Mouse (Mus musculus) liver, postnatal 0 days (tissue): ENCODE results near the gene Smarca4. TPM values are rescaled to one million over a fixed set of nuclear protein-coding genes. Genes with fewer than 3 reads are reported as not detected.

ENCODE experiments used
- ATAC-seq: fragments of 200-750 bp; cut with Nextera tagmentation; 2 replicates; pipeline ENCODE4 v1.8.0; 2017; ENCODE audit warnings: mild to moderate bottlenecking, moderate library complexity
- DNase-seq: peaks from one replicate; pipeline ENCODE4 v3.0.0-alpha.2; 2016
- H3K27ac ChIP-seq: fragments of 300-500 bp; sonication (generic); 2 replicates; pipeline ENCODE4 v1.5.1; 2014; ENCODE audit warnings: antibody characterized with exemption, moderate library complexity, mild to moderate bottlenecking, low read depth
- H3K27me3 ChIP-seq: fragments of 300-500 bp; sonication (generic); 2 replicates; pipeline ENCODE4 v1.6.1; 2014; ENCODE audit warnings: low read length, control low read depth, mixed read lengths; ENCODE audit not compliant: insufficient read depth
- H3K36me3 ChIP-seq: fragments of 300-500 bp; sonication (generic); replicated peaks from 2 replicates; pipeline ENCODE4 v1.6.1; 2014; ENCODE audit warnings: mild to moderate bottlenecking, control low read depth, low read length, moderate library complexity, mixed read lengths; ENCODE audit not compliant: insufficient read depth
- H3K4me1 ChIP-seq: fragments of 300-500 bp; sonication (generic); 2 replicates; pipeline ENCODE4 v1.6.1; 2014; ENCODE audit warnings: antibody characterized with exemption, mild to moderate bottlenecking, control low read depth; ENCODE audit not compliant: insufficient read depth
- H3K4me2 ChIP-seq: fragments of 300-500 bp; sonication (generic); 2 replicates; pipeline ENCODE4 v1.6.1; 2014; ENCODE audit warnings: low read depth, mild to moderate bottlenecking, low read length, moderate library complexity, mixed read lengths
- H3K4me3 ChIP-seq: fragments of 300-500 bp; sonication (generic); 2 replicates; pipeline ENCODE4 v1.5.1; 2014; ENCODE audit warnings: low read depth, low read length
- H3K9ac ChIP-seq: fragments of 300-500 bp; sonication (generic); replicated peaks from 2 replicates; pipeline ENCODE4 v1.6.1; 2014; ENCODE audit warnings: mild to moderate bottlenecking, moderate library complexity
- H3K9me3 ChIP-seq: fragments of 300-500 bp; sonication (generic); 2 replicates; pipeline ENCODE4 v1.6.1; 2016; ENCODE audit warnings: mild to moderate bottlenecking, control low read depth, low read length, mixed read lengths
- CTCF ChIP-seq: sonication (generic); IDR thresholded peaks from 2 replicates; pipeline ENCODE4 v1.5.1; 2016; ENCODE audit warnings: antibody characterized with exemption, low read depth
- EP300 ChIP-seq: IDR thresholded peaks from 2 replicates; pipeline ENCODE4 v1.6.1; 2016; ENCODE audit warnings: antibody characterized with exemption, low read depth, mild to moderate bottlenecking
- WGBS: fragments of 180-500 bp; shearing (Covaris S2); extraction: QIAGEN DNeasy Blood & Tissue Kit; methylation state at CpG from one replicate; pipeline ENCODE4 v1.1.7; 2014; ENCODE audit not compliant: insufficient replicate concordance; 5-methylcytosine and 5-hydroxymethylcytosine counted together
- polyA plus RNA-seq: library from polyadenylated mRNA; unstranded; fragments of >200 nt; fragmentation: Nextera tagmentation; extraction: Ambion mirVana; gene quantifications from 2 replicates; pipeline ENCODE4 v1.2.1, GENCODE M21; 2015

The Smarca4 gene
- polyA plus RNA-seq, 1 experiment from 2014 or later: 14.3 TPM

GRCm38 (mm10) chr9:21735126-21735525 is 119.2 kb downstream of the Smarca4 start:
- peaks cover 80% of the 10 kb centered on the region for H3K36me3 ChIP-seq
- no peak overlapping the region for H3K4me3 ChIP-seq
- H3K27ac ChIP-seq: peak overlapping the region; percentile 55
- no peaks in the 10 kb centered on the region for H3K9me3 ChIP-seq
- ATAC-seq (no peak), DNase-seq (no peak)
- no peaks in the 10 kb centered on the region for H3K27me3 ChIP-seq
- WGBS: 75% methylated on average over 14 of the region's 14 CpGs
- H3K4me2 ChIP-seq: no peak overlapping the region
- TF ChIP-seq EP300 (no peak), CTCF (no peak)
- no peak overlapping the region for H3K9ac ChIP-seq
- H3K4me1 ChIP-seq: peaks cover 3% of the 10 kb centered on the region; the same call in 1 of the 2 replicates

GRCm38 (mm10) chr9:21736580-21736979 is 120.6 kb downstream of the Smarca4 start:
- peaks cover 3% of the 10 kb centered on the region; the same call in 1 of the 2 replicates for H3K4me1 ChIP-seq
- no peak overlapping the region for H3K9ac ChIP-seq
- peaks cover 78% of the 10 kb centered on the region for H3K36me3 ChIP-seq
- DNase-seq (no peak), ATAC-seq (peak; percentile 69)
- no peak overlapping the region for H3K4me2 ChIP-seq
- peak overlapping the region; percentile 61 for H3K27ac ChIP-seq
- TF ChIP-seq EP300: no peak
- no peaks in the 10 kb centered on the region for H3K27me3 ChIP-seq
- no peak overlapping the region for H3K4me3 ChIP-seq
- 54% methylated on average over 3 of the region's 3 CpGs for WGBS
- H3K9me3 ChIP-seq: no peaks in the 10 kb centered on the region

- Histone ChIP-seq H3K4me2 (no peak overlapping the region), H3K9me3 (no peaks in the 10 kb centered on the region), H3K9ac (no peak overlapping the region), H3K27ac (peak overlapping the region; percentile 61; the same call in 1 of the 2 replicates), H3K4me1 (peaks cover 3% of the 10 kb centered on the region; the same call in 1 of the 2 replicates), H3K36me3 (peaks cover 78% of the 10 kb centered on the region), H3K4me3 (no peak overlapping the region), H3K27me3 (no peaks in the 10 kb centered on the region)
- 88% methylated on average over 10 of the region's 10 CpGs for WGBS
- no peak for TF ChIP-seq EP300
- no peak for TF ChIP-seq CTCF
- ATAC-seq (no peak), DNase-seq (no peak)
These were observed 121.2 kb downstream of the Smarca4 start for GRCm38 (mm10) chr9:21737188-21737587.

GRCm38 (mm10) chr9:21738776-21739175 is 122.8 kb downstream of the Smarca4 start:
- Histone ChIP-seq H3K27me3 (no peaks in the 10 kb centered on the region), H3K9me3 (no peaks in the 10 kb centered on the region), H3K9ac (no peak overlapping the region), H3K36me3 (peaks cover 75% of the 10 kb centered on the region), H3K4me1 (peaks cover 3% of the 10 kb centered on the region; the same call in 1 of the 2 replicates), H3K4me3 (no peak overlapping the region), H3K4me2 (no peak overlapping the region), H3K27ac (no peak overlapping the region)
- TF ChIP-seq CTCF: no peak
- TF ChIP-seq EP300: no peak
- DNase-seq (no peak), ATAC-seq (no peak)
- 76% methylated on average over 7 of the region's 7 CpGs for WGBS

- peaks cover 77% of the 10 kb centered on the region for H3K36me3 ChIP-seq
- H3K9ac ChIP-seq: no peak overlapping the region
- peaks cover 3% of the 10 kb centered on the region; the same call in 1 of the 2 replicates for H3K4me1 ChIP-seq
- 75% methylated on average over 14 of the region's 14 CpGs for WGBS
- ATAC-seq (no peak), DNase-seq (no peak)
- TF ChIP-seq CTCF (no peak), EP300 (no peak)
- no peak overlapping the region for H3K27ac ChIP-seq
- no peaks in the 10 kb centered on the region for H3K27me3 ChIP-seq
- H3K4me3 ChIP-seq: no peak overlapping the region
- H3K4me2 ChIP-seq: no peak overlapping the region
- H3K9me3 ChIP-seq: no peaks in the 10 kb centered on the region
These were observed 124.5 kb downstream of the Smarca4 start for GRCm38 (mm10) chr9:21740427-21740826.

GRCm38 (mm10) chr9:21741514-21741913 is 125.5 kb downstream of the Smarca4 start:
- Histone ChIP-seq H3K27ac (no peak overlapping the region), H3K4me3 (no peak overlapping the region), H3K4me1 (peaks cover 3% of the 10 kb centered on the region; the same call in 1 of the 2 replicates), H3K9ac (no peak overlapping the region), H3K9me3 (no peaks in the 10 kb centered on the region), H3K36me3 (peaks cover 82% of the 10 kb centered on the region), H3K27me3 (no peaks in the 10 kb centered on the region), H3K4me2 (no peak overlapping the region)
- 66% methylated on average over 11 of the region's 11 CpGs for WGBS
- no peak for DNase-seq
- no peak for TF ChIP-seq CTCF
- no peak for TF ChIP-seq EP300
- no peak for ATAC-seq
